Mouse (Mus musculus): ENCODE results near the gene Ifngr1. TPM values are rescaled to one million over a fixed set of nuclear protein-coding genes. Genes with fewer than 3 reads are reported as not detected.
A peak's percentile ranks its signal among the peaks of the same experiment; 100 is the strongest.

The Ifngr1 gene
- 69.2 and 75.7 TPM in 2 replicates for polyA plus RNA-seq (2015; fragmentation: Nextera tagmentation; extraction: Ambion mirVana)

GRCm38 (mm10) chr10:19591641-19592441 lies at the start of gene Ifngr1:
Ifngr1 (plus strand) TSS chr10:19591949.
- Histone ChIP-seq H3K9me3 (replicated peaks; ENCODE audit: low read length) (no peaks in the 10 kb centered on the region), H3K4me1 (replicated peaks; ENCODE audit: insufficient read depth, low read length) (peaks cover 13% of the 10 kb centered on the region; the same call in 1 of the 2 replicates), H3K4me2 (ENCODE audit: low read length) (peak within 1 kb of the TSS; percentile 86), H3K36me3 (ENCODE audit: insufficient read depth, low read length) (no peaks in the 10 kb centered on the region), H3K27ac (peak within 1 kb of the TSS; percentile 93), H3K9ac (ENCODE audit: low read depth, low read length) (peak within 1 kb of the TSS; percentile 93), H3K27me3 (ENCODE audit: insufficient read depth, low read length) (no peaks in the 10 kb centered on the region), H3K4me3 (replicated peaks; ENCODE audit: low read depth, low read length) (peak within 1 kb of the TSS; percentile 81)
- WGBS: under 1% methylated on average over 52 of the region's 52 CpGs
- DNase-seq (ENCODE audit: low spot score) (peak; percentile 99), ATAC-seq (replicated peaks; ENCODE audit: low FRiP score, low read depth) (peak; percentile 100)
- no peak for TF ChIP-seq CTCF (IDR thresholded peaks at IDR 0.05; ENCODE audit: low read depth)

GRCm38 (mm10) chr10:19546825-19547224 lies 44.9 kb upstream of the Ifngr1 start:
- 92% methylated on average over 1 of the region's 1 CpGs for WGBS
- H3K4me2 ChIP-seq (ENCODE audit: low read length): no peak overlapping the region
- no peaks in the 10 kb centered on the region for H3K4me1 ChIP-seq (replicated peaks; ENCODE audit: insufficient read depth, low read length)
- no peaks in the 10 kb centered on the region for H3K36me3 ChIP-seq (ENCODE audit: insufficient read depth, low read length)
- H3K27ac ChIP-seq: no peak overlapping the region
- DNase-seq (ENCODE audit: low spot score) (no peak), ATAC-seq (replicated peaks; ENCODE audit: low FRiP score, low read depth) (no peak)
- H3K27me3 ChIP-seq (ENCODE audit: insufficient read depth, low read length): no peaks in the 10 kb centered on the region
- no peak for TF ChIP-seq CTCF (IDR thresholded peaks at IDR 0.05; ENCODE audit: low read depth)
- H3K4me3 ChIP-seq (replicated peaks; ENCODE audit: low read depth, low read length): no peak overlapping the region
- no peaks in the 10 kb centered on the region for H3K9me3 ChIP-seq (replicated peaks; ENCODE audit: low read length)
- no peak overlapping the region for H3K9ac ChIP-seq (ENCODE audit: low read depth, low read length)

GRCm38 (mm10) chr10:19548016-19548415 lies 43.7 kb upstream of the Ifngr1 start:
- Histone ChIP-seq H3K4me1 (replicated peaks; ENCODE audit: insufficient read depth, low read length) (no peaks in the 10 kb centered on the region), H3K27ac (no peak overlapping the region), H3K27me3 (ENCODE audit: insufficient read depth, low read length) (no peaks in the 10 kb centered on the region), H3K36me3 (ENCODE audit: insufficient read depth, low read length) (no peaks in the 10 kb centered on the region), H3K9me3 (replicated peaks; ENCODE audit: low read length) (no peaks in the 10 kb centered on the region), H3K4me2 (ENCODE audit: low read length) (no peak overlapping the region), H3K4me3 (replicated peaks; ENCODE audit: low read depth, low read length) (no peak overlapping the region), H3K9ac (ENCODE audit: low read depth, low read length) (no peak overlapping the region)
- DNase-seq (ENCODE audit: low spot score) (no peak), ATAC-seq (replicated peaks; ENCODE audit: low FRiP score, low read depth) (no peak)
- 78% methylated on average over 1 of the region's 1 CpGs for WGBS
- no peak for TF ChIP-seq CTCF (IDR thresholded peaks at IDR 0.05; ENCODE audit: low read depth)

GRCm38 (mm10) chr10:19548491-19548890 lies 43.3 kb upstream of the Ifngr1 start:
- 88% methylated on average over 2 of the region's 2 CpGs for WGBS
- ATAC-seq (replicated peaks; ENCODE audit: low FRiP score, low read depth) (no peak), DNase-seq (ENCODE audit: low spot score) (no peak)
- no peak overlapping the region for H3K27ac ChIP-seq
- H3K36me3 ChIP-seq (ENCODE audit: insufficient read depth, low read length): no peaks in the 10 kb centered on the region
- TF ChIP-seq CTCF (IDR thresholded peaks at IDR 0.05; ENCODE audit: low read depth): no peak
- H3K4me3 ChIP-seq (replicated peaks; ENCODE audit: low read depth, low read length): no peak overlapping the region
- no peaks in the 10 kb centered on the region for H3K4me1 ChIP-seq (replicated peaks; ENCODE audit: insufficient read depth, low read length)
- H3K27me3 ChIP-seq (ENCODE audit: insufficient read depth, low read length): no peaks in the 10 kb centered on the region
- no peak overlapping the region for H3K9ac ChIP-seq (ENCODE audit: low read depth, low read length)
- no peaks in the 10 kb centered on the region for H3K9me3 ChIP-seq (replicated peaks; ENCODE audit: low read length)
- H3K4me2 ChIP-seq (ENCODE audit: low read length): no peak overlapping the region

- H3K4me2 ChIP-seq (ENCODE audit: low read length): no peak overlapping the region
- H3K9ac ChIP-seq (ENCODE audit: low read depth, low read length): no peak overlapping the region
- H3K4me1 ChIP-seq (replicated peaks; ENCODE audit: insufficient read depth, low read length): no peaks in the 10 kb centered on the region
- no peak for TF ChIP-seq CTCF (IDR thresholded peaks at IDR 0.05; ENCODE audit: low read depth)
- no peak for DNase-seq (ENCODE audit: low spot score)
- H3K4me3 ChIP-seq (replicated peaks; ENCODE audit: low read depth, low read length): no peak overlapping the region
- no peaks in the 10 kb centered on the region for H3K27me3 ChIP-seq (ENCODE audit: insufficient read depth, low read length)
- H3K27ac ChIP-seq: no peak overlapping the region
- no peaks in the 10 kb centered on the region for H3K9me3 ChIP-seq (replicated peaks; ENCODE audit: low read length)
- 89% methylated on average over 3 of the region's 3 CpGs for WGBS
- no peak for ATAC-seq (replicated peaks; ENCODE audit: low FRiP score, low read depth)
- H3K36me3 ChIP-seq (ENCODE audit: insufficient read depth, low read length): no peaks in the 10 kb centered on the region
Measured at GRCm38 (mm10) chr10:19551585-19551984, 40.2 kb upstream of the Ifngr1 start.

DNA sequence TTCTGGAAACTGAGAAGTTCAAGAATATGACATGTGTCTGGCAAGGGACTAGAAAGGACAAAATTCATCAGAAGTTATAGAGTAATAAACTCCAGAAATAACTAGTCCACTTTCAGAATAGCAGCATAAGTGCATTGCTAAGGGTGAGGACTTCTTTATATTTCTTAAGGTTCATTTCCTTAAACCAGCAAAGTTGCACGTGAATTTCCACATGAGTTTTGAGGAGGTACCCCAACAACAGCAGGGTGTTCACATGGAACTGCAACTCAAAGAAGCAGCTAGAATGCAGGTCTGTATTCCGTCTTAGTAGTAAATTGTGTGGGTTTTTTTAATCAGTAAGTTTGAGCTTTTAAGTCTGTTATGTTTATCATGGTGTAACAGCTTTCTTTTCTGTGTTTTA lies 37.9 kb upstream of the Ifngr1 start:
- Histone ChIP-seq H3K4me1 (replicated peaks; ENCODE audit: insufficient read depth, low read length) (no peaks in the 10 kb centered on the region), H3K27me3 (ENCODE audit: insufficient read depth, low read length) (no peaks in the 10 kb centered on the region), H3K9ac (ENCODE audit: low read depth, low read length) (no peak overlapping the region), H3K4me3 (replicated peaks; ENCODE audit: low read depth, low read length) (no peak overlapping the region), H3K4me2 (ENCODE audit: low read length) (no peak overlapping the region), H3K27ac (no peak overlapping the region), H3K9me3 (replicated peaks; ENCODE audit: low read length) (no peaks in the 10 kb centered on the region), H3K36me3 (ENCODE audit: insufficient read depth, low read length) (no peaks in the 10 kb centered on the region)
- no peak for TF ChIP-seq CTCF (IDR thresholded peaks at IDR 0.05; ENCODE audit: low read depth)
- no peak for ATAC-seq (replicated peaks; ENCODE audit: low FRiP score, low read depth)
- WGBS: 60% methylated on average over 2 of the region's 2 CpGs
- DNase-seq (ENCODE audit: low spot score): no peak

All from kidney, postnatal 0 days (tissue).